Mouse (Mus musculus) lung, adult 2 months (tissue): ENCODE results near the gene Gm12185.

ENCODE experiments used
- CTCF ChIP-seq: fragments of 200-500 bp; IDR thresholded peaks from 2 replicates; pipeline ENCODE4 v1.5.1; 2011; ENCODE audit warnings: mild to moderate bottlenecking, low read length, control low read depth; ENCODE audit not compliant: insufficient read depth
- POLR2A ChIP-seq: fragments of 200-500 bp; IDR thresholded peaks from 2 replicates; pipeline ENCODE4 v1.6.1; 2011; ENCODE audit warnings: low read depth, mild to moderate bottlenecking, control low read depth, low read length, borderline replicate concordance; ENCODE audit errors: extremely low read depth

GRCm38 (mm10) chr11:48872695-48873300, 119.2 kb downstream of the Gm12185 start:
- TF ChIP-seq CTCF (no peak), POLR2A (no peak)
